Mouse (Mus musculus): ENCODE data around the gene Uba6.

Uba6 gene

DNA sequence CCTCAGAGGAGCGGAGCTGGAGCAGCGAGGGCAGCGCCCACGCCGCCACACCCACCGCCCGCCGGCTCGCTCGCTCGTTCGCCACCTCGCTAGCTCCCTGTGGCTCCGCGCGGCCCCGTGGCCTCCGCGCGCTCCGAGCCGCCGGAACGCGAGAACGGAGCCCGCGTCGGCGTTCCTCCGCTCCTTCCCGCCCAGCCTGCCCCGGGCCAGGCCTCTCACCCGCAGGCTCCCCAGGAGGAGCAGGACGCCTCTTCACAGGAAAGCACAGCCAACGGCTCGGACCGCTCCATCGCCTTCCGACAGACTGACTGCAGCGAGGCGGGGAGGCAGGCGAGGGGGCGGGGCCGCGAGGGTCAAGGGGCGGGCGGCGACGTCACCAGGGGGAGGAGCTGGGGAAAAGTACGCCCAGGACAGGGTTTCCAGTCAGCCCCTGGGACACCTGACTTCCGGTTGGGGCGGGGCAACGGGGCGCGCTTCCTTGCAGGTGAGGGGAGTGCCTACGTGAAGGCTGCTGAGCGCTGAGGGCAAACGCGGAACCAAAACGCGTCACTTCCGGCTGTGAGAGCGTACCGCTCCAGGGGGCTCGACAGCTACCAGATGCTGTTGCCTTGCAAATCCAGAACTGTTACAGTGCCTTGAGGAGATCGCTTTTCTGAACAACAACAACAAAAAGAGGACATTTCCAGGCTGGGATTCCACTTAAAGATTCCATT, at the start of gene Uba6:
Uba6 (minus strand) TSS at position 355 of the 713 bp plus-strand sequence.
- DNase-seq, result peak; percentile 100

GRCm38 (mm10) chr5:86197801-86198200, 25.2 kb upstream of the Uba6 start, which contains the start of gene Gnrhr:
Gene Gnrhr, minus strand, starts transcription at chr5:86197901.
- DNase-seq, result no peak

- no peak for DNase-seq
Measured at GRCm38 (mm10) chr5:86191356-86191755, 18.8 kb upstream of the Uba6 start.

GRCm38 (mm10) chr5:86190770-86191169, 18.2 kb upstream of the Uba6 start:
- peak; percentile 52 for DNase-seq

- DNase-seq, result peak; percentile 13
Measured at GRCm38 (mm10) chr5:86190290-86190689, 17.7 kb upstream of the Uba6 start.

DNA sequence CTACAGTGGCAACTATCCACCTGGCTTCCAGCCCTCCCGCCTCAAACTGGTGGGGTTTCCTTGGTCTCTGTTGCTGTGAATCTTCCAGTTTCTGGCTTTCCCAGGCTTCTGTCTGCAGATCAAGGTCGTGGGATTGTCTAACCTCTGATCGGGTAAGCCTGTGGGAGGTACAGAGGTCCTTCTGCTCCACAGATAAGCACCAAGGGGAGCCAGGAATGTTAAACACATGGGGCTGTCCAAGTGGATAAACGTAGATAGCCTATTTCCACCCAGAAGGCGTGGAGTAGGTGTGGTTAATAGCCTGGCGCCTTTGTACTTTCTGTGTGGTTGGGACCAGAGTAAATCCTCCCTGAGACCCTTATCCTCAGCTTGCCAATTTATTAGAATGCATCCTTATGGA, 14.8 kb upstream of the Uba6 start:
- DNase-seq, result no peak

DNA sequence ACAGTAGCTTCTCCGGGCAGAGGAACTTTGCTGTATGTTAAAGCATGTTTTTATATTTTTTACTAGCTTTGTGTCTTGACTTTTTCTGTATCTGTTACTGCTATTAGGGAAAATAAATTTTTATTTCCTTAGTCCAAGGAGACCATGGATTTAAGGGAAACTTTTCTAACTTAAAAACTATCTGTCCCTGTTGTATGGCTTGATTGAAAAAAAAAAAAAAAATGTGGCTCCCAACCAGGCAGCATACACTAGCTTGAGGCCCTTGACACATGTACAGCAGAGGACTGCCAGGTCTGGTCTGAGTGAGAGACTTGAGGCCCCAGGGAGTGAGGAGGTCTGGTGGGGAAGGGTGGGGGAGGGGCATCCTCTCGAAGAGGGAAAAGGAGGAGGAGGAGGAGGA, 1.2 kb upstream of the Uba6 start:
- peak; percentile 11 for DNase-seq

GRCm38 (mm10) chr5:86172088-86172448, 535 bp downstream of the Uba6 start:
- no peak for DNase-seq

GRCm38 (mm10) chr5:86129828-86130227, 42.8 kb downstream of the Uba6 start:
- no peak for DNase-seq

GRCm38 (mm10) chr5:86128749-86129148, 43.9 kb downstream of the Uba6 start:
- no peak for DNase-seq

DNA sequence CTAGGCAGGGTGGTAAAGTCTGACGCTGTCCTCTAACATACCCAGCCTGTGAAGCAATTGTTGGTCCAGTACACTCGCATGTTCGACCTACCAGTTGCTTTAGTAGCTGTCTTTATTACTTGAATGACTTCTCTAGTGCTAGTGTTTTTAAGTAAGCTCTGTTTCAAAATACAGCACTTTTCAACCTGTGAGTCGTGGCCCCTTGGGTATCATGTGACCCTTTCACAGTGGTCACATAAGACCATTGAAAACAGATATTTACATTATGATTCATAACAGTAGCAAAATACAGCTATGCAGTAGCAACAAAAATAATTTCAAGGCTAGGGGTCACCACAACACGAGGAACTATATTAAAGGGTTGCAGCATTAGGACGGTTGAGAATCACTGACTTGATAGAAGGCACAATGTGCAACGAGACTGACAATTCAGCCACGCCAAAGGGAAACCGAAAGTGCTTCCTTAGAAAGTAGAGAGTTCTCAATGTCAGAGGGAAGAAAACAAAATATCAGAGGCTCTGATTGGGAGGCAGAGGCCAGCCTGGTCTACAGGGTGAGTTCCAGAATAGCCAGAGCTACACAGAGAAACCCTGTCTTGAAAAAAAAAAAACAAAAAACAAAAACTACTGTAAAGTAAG, 54.0 kb downstream of the Uba6 start:
- DNase-seq, result no peak

DNA sequence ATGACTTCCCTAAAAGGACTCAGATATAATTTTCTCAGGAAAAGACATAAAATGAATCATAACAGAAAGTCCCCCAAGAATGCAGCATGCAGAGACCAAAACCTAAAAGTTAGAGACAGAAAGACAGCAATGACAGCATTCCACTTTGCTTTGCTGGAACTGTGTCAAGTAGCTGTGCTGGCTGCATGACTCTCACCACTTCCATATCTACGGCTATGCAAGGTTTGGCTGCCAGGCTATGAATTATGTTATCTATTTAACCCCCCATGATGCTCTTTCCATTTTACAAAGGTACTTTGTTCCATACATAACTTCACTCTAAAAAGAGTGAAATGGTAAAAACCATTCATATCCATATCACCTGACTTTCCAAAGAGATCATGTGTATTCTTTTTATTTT, 58.6 kb downstream of the Uba6 start:
- DNase-seq, result no peak

DNA sequence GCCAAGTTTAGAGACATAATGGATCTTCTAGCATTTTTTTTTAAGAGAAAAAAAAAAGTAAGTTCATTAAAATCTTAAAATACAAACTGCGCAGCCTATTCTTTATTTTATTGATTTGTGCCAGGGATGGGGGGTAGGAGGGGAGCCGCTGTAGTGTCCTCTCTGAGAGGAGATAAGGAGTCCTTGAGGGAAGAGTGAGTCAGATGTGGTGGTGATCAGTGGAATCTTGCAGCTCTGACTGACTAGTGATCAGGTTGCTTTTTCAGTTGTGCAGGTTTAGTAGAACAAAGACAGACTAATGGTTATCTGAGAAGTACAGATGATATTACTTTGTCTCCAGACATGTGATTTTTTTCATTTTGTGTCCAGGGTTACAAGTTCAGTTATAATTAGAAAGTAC, 59.6 kb downstream of the Uba6 start:
- DNase-seq, result no peak

GRCm38 (mm10) chr5:86111074-86111473, 61.5 kb downstream of the Uba6 start:
- DNase-seq, result no peak

- DNase-seq, result no peak
Measured at GRCm38 (mm10) chr5:86106610-86107009, 66.0 kb downstream of the Uba6 start.

- no peak for DNase-seq
Measured at GRCm38 (mm10) chr5:86102176-86102575, 70.4 kb downstream of the Uba6 start.

GRCm38 (mm10) chr5:86100621-86101020, 72.0 kb downstream of the Uba6 start:
- no peak for DNase-seq

- no peak for DNase-seq
Measured at GRCm38 (mm10) chr5:86098988-86099387, 73.6 kb downstream of the Uba6 start.

GRCm38 (mm10) chr5:86094754-86095153, 77.8 kb downstream of the Uba6 start:
- DNase-seq, result no peak

GRCm38 (mm10) chr5:86086751-86087150, 85.9 kb downstream of the Uba6 start:
- DNase-seq, result no peak

GRCm38 (mm10) chr5:86084979-86085378, 87.6 kb downstream of the Uba6 start:
- no peak for DNase-seq

GRCm38 (mm10) chr5:86083987-86084386, 88.6 kb downstream of the Uba6 start:
- DNase-seq, result no peak

DNA sequence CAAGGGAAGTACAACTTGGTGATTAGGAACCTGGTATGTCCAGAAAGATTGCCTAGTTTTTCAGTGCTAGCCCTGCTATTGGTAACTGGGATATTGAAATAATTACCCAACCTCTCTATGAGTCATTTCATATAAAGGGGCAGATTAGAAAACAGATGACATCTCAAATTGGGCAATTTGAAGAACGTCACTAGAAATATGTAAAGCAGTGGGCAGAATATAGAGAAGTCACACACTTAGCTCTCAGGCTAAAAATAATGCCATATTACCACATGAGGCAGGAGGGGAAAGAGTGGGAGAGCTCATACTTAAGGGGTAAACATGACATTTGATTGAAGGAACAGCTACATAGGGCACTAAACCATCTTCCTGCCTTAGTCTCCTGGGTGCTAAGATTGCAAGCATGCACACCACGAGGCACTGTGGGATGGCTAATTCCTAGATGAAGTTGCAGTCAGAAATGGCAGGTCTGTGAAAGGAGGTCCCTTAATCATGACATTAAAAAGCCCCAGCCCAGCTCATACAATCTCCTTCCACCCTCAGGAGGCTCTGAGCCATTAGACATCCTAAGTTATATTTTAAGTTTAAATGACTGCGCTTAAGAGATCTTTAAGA, 93.8 kb downstream of the Uba6 start:
- no peak for DNase-seq

GRCm38 (mm10) chr5:86072756-86073386, 99.7 kb downstream of the Uba6 start:
- no peak for DNase-seq

All from thymus, postnatal 4 days (tissue).